Mouse (Mus musculus) liver, embryonic 12.5 days (tissue): Measurements from ENCODE around the gene Fermt2. TPM values are rescaled to one million over a fixed set of nuclear protein-coding genes. Genes with fewer than 3 reads are reported as not detected.
A peak's percentile ranks its signal among the peaks of the same experiment; 100 is the strongest.

Experiments used
- ATAC-seq: fragments of 200-750 bp; cut with Nextera tagmentation; 2 replicates; pipeline ENCODE4 v1.8.0; 2017; ENCODE audit warnings: moderate number of reproducible peaks, mild to moderate bottlenecking, moderate library complexity
- H3K27ac ChIP-seq: fragments of 300-500 bp; sonication (generic); 2 replicates; pipeline ENCODE4 v1.5.1; 2016; ENCODE audit warnings: mild to moderate bottlenecking
- H3K27me3 ChIP-seq: fragments of 300-500 bp; sonication (generic); replicated peaks from 2 replicates; pipeline ENCODE4 v1.6.1; 2016; ENCODE audit warnings: mild to moderate bottlenecking, moderate library complexity
- H3K36me3 ChIP-seq: fragments of 300-500 bp; sonication (generic); 2 replicates; pipeline ENCODE4 v1.6.1; 2016; ENCODE audit warnings: mild to moderate bottlenecking, moderate library complexity
- H3K4me1 ChIP-seq: fragments of 300-500 bp; sonication (generic); 2 replicates; pipeline ENCODE4 v1.6.1; 2016
- H3K4me2 ChIP-seq: fragments of 300-500 bp; sonication (generic); 2 replicates; pipeline ENCODE4 v1.6.1; 2016; ENCODE audit warnings: mild to moderate bottlenecking, moderate library complexity
- H3K4me3 ChIP-seq: fragments of 300-500 bp; sonication (generic); 2 replicates; pipeline ENCODE4 v1.5.1; 2016; ENCODE audit warnings: mild to moderate bottlenecking, moderate library complexity
- H3K9ac ChIP-seq: fragments of 300-500 bp; sonication (generic); 2 replicates; pipeline ENCODE4 v1.6.1; 2016; ENCODE audit warnings: mild to moderate bottlenecking, moderate library complexity
- H3K9me3 ChIP-seq: fragments of 300-500 bp; sonication (generic); replicated peaks from 2 replicates; pipeline ENCODE4 v1.6.1; 2016; ENCODE audit warnings: mild to moderate bottlenecking, moderate library complexity
- WGBS: fragments of 180-500 bp; shearing (Covaris S2); methylation state at CpG from one replicate; pipeline ENCODE4 v1.1.7; 2016; ENCODE audit not compliant: insufficient replicate concordance; 5-methylcytosine and 5-hydroxymethylcytosine counted together
- polyA plus RNA-seq: library from polyadenylated mRNA; unstranded; fragments of >200 nt; fragmentation: Nextera tagmentation; extraction: Ambion mirVana; gene quantifications from 2 replicates; pipeline ENCODE4 v1.2.1, GENCODE M21; 2016

Gene Fermt2
- 37.2 and 37.3 TPM in 2 replicates for polyA plus RNA-seq

DNA sequence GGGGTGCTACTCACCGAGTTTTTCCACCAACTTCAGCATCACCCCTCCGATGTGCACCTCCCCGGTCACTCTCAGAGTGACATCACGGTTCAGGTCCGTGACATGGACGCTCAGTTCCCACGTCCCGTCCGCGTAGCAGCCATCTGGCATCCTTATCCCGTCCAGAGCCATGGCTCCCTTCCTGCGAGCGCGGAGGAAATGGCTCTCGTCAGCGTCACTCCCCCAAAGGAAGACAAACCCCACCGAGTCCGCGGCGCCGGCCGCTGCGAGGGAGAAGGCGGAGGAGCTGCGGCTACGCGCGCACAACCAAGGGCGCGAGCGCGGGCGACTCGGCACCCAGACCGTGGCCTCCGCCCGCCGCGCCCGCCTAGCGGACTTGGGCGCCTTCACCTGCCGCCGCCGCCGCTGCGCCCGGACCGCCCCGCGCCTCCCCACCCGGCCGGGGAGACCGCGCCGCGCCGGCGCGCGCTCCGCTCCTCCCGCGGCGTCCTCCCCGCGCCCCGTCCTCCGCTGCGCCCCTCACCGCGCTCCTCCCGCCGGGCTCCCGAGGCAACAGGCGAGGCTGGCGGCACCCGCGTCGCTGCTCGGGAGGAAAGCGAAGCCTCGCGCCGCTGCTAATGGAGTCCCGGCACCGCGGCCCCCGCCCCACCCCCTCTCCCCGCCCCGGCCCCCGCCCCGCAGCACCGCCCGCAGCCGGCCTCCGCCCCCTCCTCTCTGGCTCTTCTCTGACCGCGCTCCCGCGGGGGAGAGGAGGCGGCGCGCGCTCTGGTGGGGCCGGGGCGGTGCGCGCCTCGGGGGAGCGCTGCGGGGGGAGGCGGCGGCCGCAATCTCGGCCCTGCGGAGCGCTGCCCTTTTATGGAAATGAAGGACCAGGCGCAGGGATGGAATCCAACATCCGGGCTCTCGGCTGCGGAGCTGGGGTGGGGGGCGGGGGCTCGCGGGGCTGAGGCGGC lies at the start of gene Fermt2:
TSS of gene Fermt2 (minus strand) at position 708 of the 953 bp plus-strand sequence.
- H3K4me2 ChIP-seq, result peak within 1 kb of the TSS; percentile 77
- under 1% methylated on average over 60 of the region's 126 CpGs for WGBS
- H3K9ac ChIP-seq, result peak within 1 kb of the TSS; percentile 50
- peak within 1 kb of the TSS; percentile 62 for H3K4me3 ChIP-seq
- no peaks in the 10 kb centered on the region for H3K36me3 ChIP-seq
- peaks cover 52% of the 10 kb centered on the region for H3K27me3 ChIP-seq
- ATAC-seq, result peak; percentile 71
- no peaks in the 10 kb centered on the region for H3K9me3 ChIP-seq
- peaks cover 13% of the 10 kb centered on the region; the same call in 1 of the 2 replicates for H3K4me1 ChIP-seq
- peak within 1 kb of the TSS; percentile 81 for H3K27ac ChIP-seq

DNA sequence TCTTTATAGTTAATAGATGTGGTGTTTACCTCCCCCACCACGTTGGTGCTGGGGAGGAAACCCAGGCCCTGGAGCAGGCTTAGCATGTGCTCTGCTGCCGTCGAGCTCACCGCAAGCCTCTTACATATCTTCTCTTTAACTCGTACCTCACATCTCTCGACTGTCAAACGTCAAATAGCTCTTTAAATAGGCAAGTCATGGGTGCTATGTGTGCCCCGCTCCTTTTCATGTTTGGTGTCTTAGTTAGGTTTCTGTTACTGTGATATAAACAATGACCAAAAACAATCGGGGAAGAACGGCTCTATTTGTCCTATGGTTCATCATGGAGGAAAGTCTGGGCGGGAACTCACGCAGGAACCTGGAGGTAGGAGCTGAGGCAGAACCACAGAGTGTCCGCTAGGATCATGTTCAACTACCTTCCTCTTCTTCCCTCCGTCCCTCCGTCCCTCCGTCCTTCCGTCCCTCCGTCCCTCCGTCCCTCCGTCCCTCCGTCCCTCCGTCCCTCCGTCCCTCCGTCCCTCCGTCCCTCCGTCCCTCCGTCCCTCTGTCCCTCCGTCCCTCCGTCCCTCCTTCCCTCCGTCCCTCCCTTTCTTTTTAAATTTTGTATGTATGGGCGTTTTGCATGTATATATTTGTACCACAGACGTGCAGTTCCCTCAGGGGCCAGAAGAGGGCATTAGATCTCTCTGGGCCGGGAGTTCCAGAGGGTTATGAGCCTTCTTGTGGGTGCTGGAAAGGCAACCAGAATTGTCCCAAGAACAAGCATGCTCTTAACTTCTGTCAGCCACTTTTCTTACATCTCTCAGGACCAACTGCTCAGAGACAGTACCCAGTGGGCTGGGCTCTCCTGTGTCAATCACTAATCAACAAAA lies 36.4 kb upstream of the Fermt2 start:
- 16% methylated on average over 33 of the region's 33 CpGs for WGBS
- Histone ChIP-seq H3K4me3 (peak overlapping the region; percentile 37), H3K4me1 (peaks cover 14% of the 10 kb centered on the region), H3K9ac (peak overlapping the region; percentile 35; the same call in 1 of the 2 replicates), H3K9me3 (no peaks in the 10 kb centered on the region), H3K27ac (no peak overlapping the region), H3K4me2 (peak overlapping the region; percentile 64), H3K27me3 (0 out of 2 replicates have a peak, but pooled peaks cover 4% of the 10 kb centered on the region), H3K36me3 (no peaks in the 10 kb centered on the region)
- ATAC-seq, result no peak

DNA sequence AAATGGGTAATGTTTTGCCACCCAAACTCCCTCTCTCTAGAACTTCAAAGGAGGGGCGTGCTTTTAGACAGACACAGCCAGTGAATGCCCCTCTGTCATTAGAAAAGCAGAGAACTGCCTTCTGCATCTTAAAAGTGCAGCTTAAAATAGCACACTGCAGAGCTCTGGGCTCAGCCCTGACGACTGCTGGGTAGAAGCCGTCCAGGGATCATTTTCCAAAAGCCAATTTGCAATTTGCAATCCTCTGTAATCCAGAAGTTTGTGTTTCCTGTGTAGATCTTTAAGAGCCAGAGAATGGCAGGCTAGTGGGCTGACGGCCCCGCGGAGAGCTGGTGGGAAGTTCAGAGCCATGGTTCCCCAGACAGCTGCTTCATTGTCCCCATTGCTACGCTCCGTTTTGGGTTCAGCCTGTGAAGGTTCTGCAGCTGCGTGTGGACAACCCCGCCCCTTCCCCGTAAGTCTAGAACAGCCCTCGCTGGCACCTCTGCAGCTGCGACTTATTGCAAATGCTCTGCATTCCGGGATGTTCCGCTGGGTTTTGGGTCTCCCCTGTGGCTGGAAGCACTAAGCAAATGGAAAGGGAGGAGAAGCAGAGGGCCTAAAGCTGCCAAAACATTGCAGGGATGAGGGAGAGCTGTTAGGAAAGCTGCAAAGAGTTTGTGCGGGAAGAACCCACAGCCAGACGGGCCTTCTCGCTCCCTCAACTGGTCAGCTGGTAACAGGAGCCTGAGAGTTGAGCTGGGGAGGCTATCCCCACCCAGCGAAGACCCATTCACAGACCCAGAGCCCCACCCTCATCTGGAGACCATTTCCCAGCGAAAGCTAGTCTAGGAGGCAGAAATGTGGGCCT lies 35.5 kb upstream of the Fermt2 start:
- peaks cover 14% of the 10 kb centered on the region for H3K4me1 ChIP-seq
- no peaks in the 10 kb centered on the region for H3K9me3 ChIP-seq
- 26% methylated on average over 20 of the region's 20 CpGs for WGBS
- peak overlapping the region; percentile 64 for H3K4me2 ChIP-seq
- H3K27me3 ChIP-seq, result 0 out of 2 replicates have a peak, but pooled peaks cover 4% of the 10 kb centered on the region
- no peak for ATAC-seq
- H3K9ac ChIP-seq, result 0 out of 2 replicates have a peak overlapping the region, but pooled peaks have one; percentile 35
- no peaks in the 10 kb centered on the region for H3K36me3 ChIP-seq
- no peak overlapping the region for H3K4me3 ChIP-seq
- no peak overlapping the region for H3K27ac ChIP-seq

DNA sequence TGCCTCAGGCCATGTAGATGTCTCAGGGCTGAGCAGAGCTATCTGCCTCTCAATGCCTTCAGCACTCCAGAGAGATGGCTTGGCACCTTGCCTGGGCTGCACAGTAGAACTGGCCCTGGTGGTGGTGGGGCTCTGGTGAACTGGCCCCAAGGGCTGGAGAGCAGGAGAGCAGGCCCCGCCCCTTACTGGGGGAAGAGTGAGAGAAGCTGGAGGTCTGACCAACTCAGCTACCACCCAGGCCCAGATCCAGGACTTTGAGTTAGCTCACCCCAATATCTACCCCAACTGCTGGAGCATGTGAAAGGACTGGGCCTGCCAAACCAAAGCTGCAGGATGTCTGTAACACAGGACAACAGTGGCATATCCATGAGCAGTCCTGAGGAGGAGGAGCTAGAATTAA lies 33.7 kb upstream of the Fermt2 start:
- H3K9ac ChIP-seq, result no peak overlapping the region
- H3K4me3 ChIP-seq, result no peak overlapping the region
- no peak overlapping the region for H3K4me2 ChIP-seq
- H3K36me3 ChIP-seq, result no peaks in the 10 kb centered on the region
- 0 out of 2 replicates have a peak, but pooled peaks cover 4% of the 10 kb centered on the region for H3K27me3 ChIP-seq
- no peak overlapping the region for H3K27ac ChIP-seq
- H3K9me3 ChIP-seq, result no peaks in the 10 kb centered on the region
- peaks cover 14% of the 10 kb centered on the region for H3K4me1 ChIP-seq
- WGBS, result 71% methylated on average over 1 of the region's 1 CpGs
- no peak for ATAC-seq

DNA sequence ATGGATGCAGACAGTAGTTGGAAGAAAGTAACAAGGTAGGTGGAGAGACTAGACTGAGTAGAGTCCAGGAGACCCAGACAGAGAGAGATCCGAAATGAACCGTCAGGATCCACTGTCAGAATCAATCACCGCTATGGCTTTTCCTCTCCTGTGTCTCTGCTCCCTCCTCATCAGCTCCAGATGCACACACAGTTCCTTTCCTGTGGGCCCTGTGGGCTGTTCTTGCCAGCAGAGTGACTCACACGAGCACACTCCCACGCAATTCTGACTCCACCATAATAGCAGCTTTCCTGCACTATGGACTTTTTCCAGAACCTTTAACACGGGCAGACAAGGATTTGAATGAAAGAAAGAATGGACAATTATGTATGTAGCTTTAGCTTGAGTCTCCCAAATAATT lies 31.8 kb upstream of the Fermt2 start:
- peaks cover 14% of the 10 kb centered on the region for H3K4me1 ChIP-seq
- H3K4me2 ChIP-seq, result no peak overlapping the region
- H3K9ac ChIP-seq, result no peak overlapping the region
- WGBS, result 63% methylated on average over 6 of the region's 6 CpGs
- ATAC-seq, result no peak
- no peaks in the 10 kb centered on the region for H3K36me3 ChIP-seq
- no peaks in the 10 kb centered on the region for H3K9me3 ChIP-seq
- H3K27ac ChIP-seq, result no peak overlapping the region
- no peak overlapping the region for H3K4me3 ChIP-seq
- H3K27me3 ChIP-seq, result 0 out of 2 replicates have a peak, but pooled peaks cover 4% of the 10 kb centered on the region

DNA sequence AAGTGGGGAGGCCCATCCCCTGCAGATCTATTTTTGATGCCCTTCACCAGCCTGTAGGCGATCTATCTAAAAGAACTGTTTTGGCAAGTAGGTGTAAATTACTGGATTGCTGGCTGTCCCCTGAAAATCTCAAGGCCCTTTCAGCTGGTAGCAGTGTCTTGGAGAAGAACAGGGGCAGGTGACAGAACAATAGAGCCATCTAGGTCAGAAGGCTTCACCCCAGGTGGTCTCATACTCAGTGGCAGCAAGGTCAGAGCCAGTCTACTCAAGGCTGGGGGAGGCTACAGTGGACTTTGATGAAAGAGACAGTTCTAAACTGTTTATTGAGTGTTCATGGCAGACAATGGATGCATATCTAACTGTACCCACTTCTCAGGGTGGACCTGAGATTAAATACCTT lies 29.1 kb upstream of the Fermt2 start:
- Histone ChIP-seq H3K4me3 (no peak overlapping the region), H3K36me3 (no peaks in the 10 kb centered on the region), H3K9ac (no peak overlapping the region), H3K9me3 (no peaks in the 10 kb centered on the region), H3K4me2 (no peak overlapping the region), H3K4me1 (no peaks in the 10 kb centered on the region), H3K27ac (no peak overlapping the region), H3K27me3 (no peaks in the 10 kb centered on the region)
- no peak for ATAC-seq
- WGBS, result 82% methylated on average over 1 of the region's 1 CpGs

DNA sequence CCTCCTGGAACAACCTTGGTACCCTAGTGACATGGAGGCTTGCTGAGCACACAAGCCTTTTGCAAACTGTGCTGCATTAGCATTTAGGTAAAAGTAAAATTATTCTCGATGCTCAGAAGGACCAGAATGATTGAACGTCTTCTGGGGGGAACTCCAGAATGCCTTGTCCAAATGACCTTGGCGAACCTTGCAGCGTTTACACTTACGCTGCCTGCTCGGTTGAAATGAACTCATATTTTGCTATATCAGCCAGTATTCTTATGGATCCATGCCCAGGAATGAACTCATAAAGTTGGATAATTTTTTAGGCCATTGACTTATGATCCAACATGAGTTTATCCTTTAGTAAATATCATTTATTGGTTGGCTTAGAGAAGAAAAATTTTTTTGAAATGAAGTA lies 24.4 kb upstream of the Fermt2 start:
- no peaks in the 10 kb centered on the region for H3K36me3 ChIP-seq
- H3K27me3 ChIP-seq, result peaks cover 18% of the 10 kb centered on the region
- H3K27ac ChIP-seq, result no peak overlapping the region
- H3K4me3 ChIP-seq, result no peak overlapping the region
- no peak overlapping the region for H3K4me2 ChIP-seq
- peaks cover 4% of the 10 kb centered on the region; the same call in 1 of the 2 replicates for H3K4me1 ChIP-seq
- no peak overlapping the region for H3K9ac ChIP-seq
- ATAC-seq, result no peak
- WGBS, result 75% methylated on average over 6 of the region's 6 CpGs
- H3K9me3 ChIP-seq, result no peaks in the 10 kb centered on the region

DNA sequence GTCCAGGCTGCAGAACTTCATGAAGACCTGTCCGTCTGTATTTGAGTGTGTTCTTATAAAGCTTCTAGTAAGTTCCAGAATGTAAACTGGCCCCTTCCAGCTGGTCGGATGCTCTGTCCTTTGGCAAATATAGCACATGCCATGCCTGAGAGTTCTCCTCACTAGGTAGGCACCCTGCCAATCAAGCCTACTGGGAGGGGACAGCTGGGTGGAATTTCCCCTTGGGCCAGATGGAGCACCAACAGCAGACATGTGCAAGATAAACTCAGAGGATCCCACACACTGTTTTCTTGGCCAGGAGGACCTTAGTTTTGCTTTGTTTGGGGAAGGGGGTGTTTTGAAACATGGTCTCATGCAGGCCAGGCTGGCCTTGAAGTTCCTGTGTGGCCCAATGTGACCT lies 23.9 kb upstream of the Fermt2 start:
- H3K4me2 ChIP-seq, result no peak overlapping the region
- no peaks in the 10 kb centered on the region for H3K36me3 ChIP-seq
- no peak overlapping the region for H3K27ac ChIP-seq
- WGBS, result 62% methylated on average over 2 of the region's 2 CpGs
- H3K4me1 ChIP-seq, result peaks cover 4% of the 10 kb centered on the region; the same call in 1 of the 2 replicates
- no peak overlapping the region for H3K9ac ChIP-seq
- peaks cover 18% of the 10 kb centered on the region for H3K27me3 ChIP-seq
- ATAC-seq, result no peak
- no peak overlapping the region for H3K4me3 ChIP-seq
- no peaks in the 10 kb centered on the region for H3K9me3 ChIP-seq

DNA sequence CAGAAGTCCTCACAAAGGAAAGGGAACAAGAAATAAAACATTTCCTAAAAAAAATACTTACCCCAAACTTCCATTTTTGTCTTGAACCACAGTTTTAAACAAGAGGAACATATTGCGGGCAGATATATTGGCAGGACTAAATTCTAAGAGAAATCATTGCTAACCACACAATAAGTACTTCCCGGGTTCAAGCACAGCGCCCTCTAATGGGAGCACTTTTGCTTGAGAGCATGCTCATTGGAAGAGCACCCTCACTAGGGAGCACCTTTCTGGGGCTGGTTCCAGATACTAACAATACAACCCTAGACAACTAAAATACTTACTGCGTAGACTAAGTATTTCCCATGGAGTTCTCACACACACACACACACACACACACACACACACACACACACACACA lies 22.5 kb upstream of the Fermt2 start:
- no peak overlapping the region for H3K27ac ChIP-seq
- WGBS, result 51% methylated on average over 4 of the region's 4 CpGs
- H3K4me3 ChIP-seq, result no peak overlapping the region

DNA sequence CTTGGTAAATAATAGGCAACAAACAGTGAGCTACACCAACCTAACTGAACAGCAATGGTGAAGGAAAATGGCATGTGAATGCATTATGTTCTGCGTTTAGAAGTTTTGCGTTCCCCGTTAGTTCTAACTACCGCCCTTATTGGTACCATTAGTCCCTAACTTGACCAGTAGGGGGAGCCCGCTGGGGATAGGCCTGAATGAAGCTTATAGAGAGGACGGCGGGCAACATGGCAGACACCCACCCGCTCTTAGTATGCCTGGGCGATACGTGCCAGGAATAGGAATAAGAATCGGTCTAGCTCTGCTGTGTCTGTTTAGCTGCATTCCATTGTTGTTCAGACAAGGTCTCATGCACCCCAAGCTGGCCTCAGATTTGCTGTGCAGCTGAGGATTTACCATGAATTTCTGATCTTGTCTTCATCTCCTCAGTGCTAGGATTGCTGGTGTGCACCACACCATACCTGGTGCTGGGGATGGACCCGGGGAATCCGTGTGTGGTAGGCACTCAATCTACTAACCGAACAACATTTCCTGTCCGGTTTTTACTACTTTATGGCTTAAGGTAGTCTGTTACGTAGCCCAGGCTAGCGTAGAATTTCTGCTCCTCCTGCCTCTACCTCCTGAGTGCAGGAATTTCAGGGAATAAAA lies 21.3 kb upstream of the Fermt2 start:
- ATAC-seq, result no peak
- Histone ChIP-seq H3K27me3 (peaks cover 18% of the 10 kb centered on the region), H3K4me3 (no peak overlapping the region), H3K9me3 (no peaks in the 10 kb centered on the region), H3K36me3 (no peaks in the 10 kb centered on the region), H3K4me1 (peaks cover 4% of the 10 kb centered on the region; the same call in 1 of the 2 replicates), H3K27ac (no peak overlapping the region), H3K4me2 (peak overlapping the region; percentile 44), H3K9ac (no peak overlapping the region)
- 40% methylated on average over 17 of the region's 17 CpGs for WGBS

More for the DNA sequence above, 22.5 kb upstream of the Fermt2 start:
- Histone ChIP-seq H3K9ac (no peak overlapping the region), H3K4me1 (peaks cover 4% of the 10 kb centered on the region; the same call in 1 of the 2 replicates), H3K9me3 (no peaks in the 10 kb centered on the region), H3K27me3 (peaks cover 18% of the 10 kb centered on the region), H3K4me2 (no peak overlapping the region), H3K36me3 (no peaks in the 10 kb centered on the region)
- no peak for ATAC-seq
